Mouse (Mus musculus) MEL (cell line): ENCODE measurements at regions not wholly inside any gene's neighbourhood (a gene's known extent, or its start where the extent isn't known, plus 50 kb on each side); places are given as distances from the start of the nearest gene placed in this dataset.
A peak's percentile ranks its signal among the peaks of the same experiment; 100 is the strongest.

Source experiments
- DNase-seq: peaks from one replicate; pipeline ENCODE4 v3.0.0; 2011; ENCODE audit warnings: low read depth, low spot score
- H3K27ac ChIP-seq: 2 replicates; pipeline ENCODE4 v1.5.1; 2012; ENCODE audit warnings: low read depth, mild to moderate bottlenecking, control low read depth, low read length, moderate library complexity; ENCODE audit not compliant: control insufficient read depth
- H3K27me3 ChIP-seq, 2 experiments: fragments of 150-350 bp in 1 of 2; sonication (generic) in 1 of 2; 2 replicates each; pipeline ENCODE4 v1.6.1; 2012; ENCODE audit warnings: low read length in 2 of 2, mild to moderate bottlenecking in 2 of 2, improper control_type of control experiment in 1 of 2, moderate library complexity in 1 of 2; ENCODE audit not compliant: insufficient read depth in 2 of 2, control insufficient read depth in 1 of 2
- H3K36me3 ChIP-seq, 2 experiments: 2 replicates each; pipeline ENCODE4 v1.6.1; 2012 to 2014; ENCODE audit warnings: low read length in 2 of 2, improper control_type of control experiment in 1 of 2, inconsistent platforms in 1 of 2, mild to moderate bottlenecking in 1 of 2; ENCODE audit not compliant: insufficient read depth in 2 of 2, control insufficient read depth in 1 of 2
- H3K4me1 ChIP-seq, 2 experiments: fragments of 150-350 bp in 1 of 2; sonication (generic) in 1 of 2; 2 replicates each; pipeline ENCODE4 v1.6.1; 2012; ENCODE audit warnings: low read length in 2 of 2, improper control_type of control experiment in 1 of 2, mild to moderate bottlenecking in 1 of 2; ENCODE audit not compliant: insufficient read depth in 2 of 2, control insufficient read depth in 1 of 2
- H3K4me3 ChIP-seq, 2 experiments: fragments of 150-350 bp in 1 of 2; sonication (generic) in 1 of 2; 2 replicates each; pipeline ENCODE4 v1.5.1; 2012; ENCODE audit warnings: low read depth in 2 of 2, low read length in 2 of 2, mild to moderate bottlenecking in 2 of 2, moderate library complexity in 2 of 2, control low read depth in 1 of 2, improper control_type of control experiment in 1 of 2; ENCODE audit not compliant: control insufficient read depth in 1 of 2, insufficient read depth in 1 of 2
- H3K79me2 ChIP-seq: 2 replicates; pipeline ENCODE4 v1.6.1; 2012; ENCODE audit warnings: mild to moderate bottlenecking, low read length, moderate library complexity; ENCODE audit not compliant: control insufficient read depth, poor library complexity, insufficient read depth
- H3K9ac ChIP-seq: 2 replicates; pipeline ENCODE4 v1.6.1; 2012; ENCODE audit warnings: low read depth, mild to moderate bottlenecking, control low read depth, low read length, moderate library complexity; ENCODE audit not compliant: control insufficient read depth, poor library complexity, severe bottlenecking
- H3K9me3 ChIP-seq: fragments of 150-350 bp; sonication (generic); replicated peaks from 2 replicates; pipeline ENCODE4 v1.6.1; 2012; ENCODE audit warnings: mild to moderate bottlenecking, low read length, improper control_type of control experiment, moderate library complexity; ENCODE audit not compliant: insufficient read depth
- BHLHE40 ChIP-seq: IDR thresholded peaks from 2 replicates; pipeline ENCODE4 v1.6.1; 2012; ENCODE audit warnings: low read depth, mild to moderate bottlenecking, inconsistent platforms, low read length, improper control_type of control experiment, borderline replicate concordance
- CHD1 ChIP-seq: IDR thresholded peaks from 2 replicates; pipeline ENCODE4 v1.6.1; 2012; ENCODE audit warnings: low read depth, mild to moderate bottlenecking, inconsistent platforms, low read length, improper control_type of control experiment
- CHD2 ChIP-seq: IDR thresholded peaks from 2 replicates; pipeline ENCODE4 v1.6.1; 2011; ENCODE audit warnings: low read length, improper control_type of control experiment
- E2F4 ChIP-seq: IDR thresholded peaks from 2 replicates; pipeline ENCODE4 v1.6.1; 2011; ENCODE audit warnings: low read depth, low read length, improper control_type of control experiment, borderline replicate concordance
- ELF1 ChIP-seq: IDR thresholded peaks from 2 replicates; pipeline ENCODE4 v1.6.1; 2014; ENCODE audit warnings: low read depth, mild to moderate bottlenecking, inconsistent platforms, low read length, improper control_type of control experiment, moderate library complexity
- EP300 ChIP-seq, 2 experiments: IDR thresholded peaks; 2 replicates each; pipeline ENCODE4 v1.6.1; 2011; ENCODE audit warnings: improper control_type of control experiment in 2 of 2, low read length in 2 of 2, low read depth in 1 of 2, mild to moderate bottlenecking in 1 of 2
- ETS1 ChIP-seq: IDR thresholded peaks from 2 replicates; pipeline ENCODE4 v1.6.1; 2012; ENCODE audit warnings: low read depth, mild to moderate bottlenecking, inconsistent platforms, low read length, improper control_type of control experiment, moderate library complexity
- GABPA ChIP-seq: IDR thresholded peaks from 2 replicates; pipeline ENCODE4 v1.6.1; 2012; ENCODE audit warnings: low read depth, mild to moderate bottlenecking, inconsistent platforms, low read length, improper control_type of control experiment, moderate library complexity
- GATA1 ChIP-seq: IDR thresholded peaks from 2 replicates; pipeline ENCODE4 v1.6.1; 2011; ENCODE audit warnings: low read depth, low read length, improper control_type of control experiment
- HCFC1 ChIP-seq: IDR thresholded peaks from 2 replicates; pipeline ENCODE4 v1.6.1; 2012; ENCODE audit warnings: low read depth, mild to moderate bottlenecking, inconsistent platforms, low read length, improper control_type of control experiment, moderate library complexity
- JUND ChIP-seq: IDR thresholded peaks from 2 replicates; pipeline ENCODE4 v1.6.1; 2011; ENCODE audit warnings: low read depth, mild to moderate bottlenecking, improper control_type of control experiment, low read length
- KAT2A ChIP-seq: conservative IDR thresholded peaks from 2 replicates; pipeline ENCODE4 v1.6.1; 2012; ENCODE audit warnings: low read depth, low read length, improper control_type of control experiment, inconsistent platforms
- MAFK ChIP-seq: IDR thresholded peaks from 2 replicates; pipeline ENCODE4 v1.6.1; 2011; ENCODE audit warnings: low read depth, mild to moderate bottlenecking, low read length, improper control_type of control experiment, borderline replicate concordance
- MAX ChIP-seq: IDR thresholded peaks from 2 replicates; pipeline ENCODE4 v1.6.1; 2011; ENCODE audit warnings: low read length, improper control_type of control experiment
- MAZ ChIP-seq: IDR thresholded peaks from 2 replicates; pipeline ENCODE4 v1.6.1; 2012; ENCODE audit warnings: low read depth, mild to moderate bottlenecking, inconsistent platforms, low read length, improper control_type of control experiment
- MEF2A ChIP-seq: IDR thresholded peaks from 2 replicates; pipeline ENCODE4 v1.6.1; 2014; ENCODE audit warnings: low read depth, mild to moderate bottlenecking, inconsistent platforms, low read length, improper control_type of control experiment; ENCODE audit not compliant: poor library complexity, insufficient replicate concordance, severe bottlenecking; ENCODE audit errors: extremely low read depth
- MYB ChIP-seq: IDR thresholded peaks from 2 replicates; pipeline ENCODE4 v1.6.1; 2011; ENCODE audit warnings: mild to moderate bottlenecking, low read depth, low read length, improper control_type of control experiment
- MYC ChIP-seq: IDR thresholded peaks from 2 replicates; pipeline ENCODE4 v1.6.1; 2011; ENCODE audit warnings: low read depth, mild to moderate bottlenecking, low read length, improper control_type of control experiment, moderate library complexity
- NRF1 ChIP-seq: IDR thresholded peaks from 2 replicates; pipeline ENCODE4 v1.6.1; 2014; ENCODE audit warnings: low read depth, mild to moderate bottlenecking, inconsistent platforms, low read length, improper control_type of control experiment, moderate library complexity; ENCODE audit not compliant: poor library complexity, insufficient read depth, severe bottlenecking
- POLR2A ChIP-seq, 2 experiments: IDR thresholded peaks; 2 replicates each; pipeline ENCODE4 v1.6.1; 2011 to 2012; ENCODE audit warnings: low read length in 2 of 2, mild to moderate bottlenecking in 2 of 2, control low read depth in 1 of 2, improper control_type of control experiment in 1 of 2, low read depth in 1 of 2, moderate library complexity in 1 of 2; ENCODE audit not compliant: control insufficient read depth in 1 of 2, insufficient read depth in 1 of 2, poor library complexity in 1 of 2
- POLR2AphosphoS5 ChIP-seq: IDR thresholded peaks from 2 replicates; pipeline ENCODE4 v1.6.1; 2012; ENCODE audit warnings: low read depth, borderline replicate concordance, mild to moderate bottlenecking, inconsistent platforms, low read length, moderate library complexity, mixed read lengths
- RAD21 ChIP-seq: IDR thresholded peaks from 2 replicates; pipeline ENCODE4 v1.6.1; 2011; ENCODE audit warnings: mild to moderate bottlenecking, low read depth, low read length, improper control_type of control experiment
- RCOR1 ChIP-seq: IDR thresholded peaks from 2 replicates; pipeline ENCODE4 v1.6.1; 2012; ENCODE audit warnings: low read depth, mild to moderate bottlenecking, inconsistent platforms, low read length, improper control_type of control experiment
- SIN3A ChIP-seq: IDR thresholded peaks from 2 replicates; pipeline ENCODE4 v1.6.1; 2012; ENCODE audit warnings: low read length, improper control_type of control experiment, inconsistent platforms
- SMC3 ChIP-seq: IDR thresholded peaks from 2 replicates; pipeline ENCODE4 v1.6.1; 2011; ENCODE audit warnings: low read depth, low read length, improper control_type of control experiment
- TBP ChIP-seq: IDR thresholded peaks from 2 replicates; pipeline ENCODE4 v1.8.0; 2011; ENCODE audit warnings: low read depth, low read length, improper control_type of control experiment
- UBTF ChIP-seq: IDR thresholded peaks from 2 replicates; pipeline ENCODE4 v1.6.1; 2012; ENCODE audit warnings: low read depth, mild to moderate bottlenecking, inconsistent platforms, low read length, improper control_type of control experiment, moderate library complexity, borderline replicate concordance; ENCODE audit not compliant: insufficient read depth
- USF2 ChIP-seq, 2 experiments: IDR thresholded peaks; 2 replicates each; pipeline ENCODE4 v1.6.1; 2011 to 2012; ENCODE audit warnings: improper control_type of control experiment in 2 of 2, low read length in 2 of 2, borderline replicate concordance in 1 of 2, inconsistent platforms in 1 of 2, low read depth in 1 of 2, mild to moderate bottlenecking in 1 of 2; ENCODE audit not compliant: insufficient read depth in 1 of 2
- ZC3H11A ChIP-seq: IDR thresholded peaks from 2 replicates; pipeline ENCODE4 v1.6.1; 2012; ENCODE audit warnings: low read depth, mild to moderate bottlenecking, inconsistent platforms, low read length, improper control_type of control experiment
- ZKSCAN1 ChIP-seq: IDR thresholded peaks from 2 replicates; pipeline ENCODE4 v1.6.1; 2012; ENCODE audit warnings: low read depth, mild to moderate bottlenecking, inconsistent platforms, low read length, improper control_type of control experiment, moderate library complexity
- ZMIZ1 ChIP-seq: IDR thresholded peaks from 2 replicates; pipeline ENCODE4 v1.6.1; 2012; ENCODE audit warnings: low read depth, mild to moderate bottlenecking, inconsistent platforms, low read length, improper control_type of control experiment, moderate library complexity

- no peak overlapping the region for H3K9ac ChIP-seq
- no peaks in the 10 kb centered on the region for H3K27me3 ChIP-seq
- DNase-seq: peak; percentile 63
- H3K79me2 ChIP-seq: no peaks in the 10 kb centered on the region
- TF ChIP-seq ETS1 (0 out of 2 replicates have a peak, but pooled peaks have one; percentile 17), MAX (no peak), EP300 (IDR thresholded peaks at IDR 0.05; ENCODE audit: low read depth in 1 of 2, low read length in 2 of 2) (peak; percentile 14 to 71; a peak in 1 of 4 replicates), CHD2 (no peak), USF2 (IDR thresholded peaks at IDR 0.05; ENCODE audit: borderline replicate concordance in 1 of 2, insufficient read depth in 1 of 2, low read depth in 1 of 2, low read length in 2 of 2) (no peak), NRF1 (no peak), MAFK (no peak), SIN3A (peak; percentile 64), RCOR1 (no peak), HCFC1 (0 out of 2 replicates have a peak, but pooled peaks have one; percentile 29), MAZ (no peak), KAT2A (0 out of 2 replicates have a peak, but pooled peaks have one; percentile 23), TBP (no peak), UBTF (no peak), ZKSCAN1 (no peak), JUND (no peak), ZMIZ1 (no peak), SMC3 (no peak), POLR2A (IDR thresholded peaks at IDR 0.05; ENCODE audit: control insufficient read depth in 1 of 2, insufficient read depth in 1 of 2, low read depth in 1 of 2, low read length in 2 of 2, poor library complexity in 1 of 2) (no peak), CHD1 (no peak), GATA1 (peak; percentile 18; the same call in 1 of the 2 replicates), POLR2AphosphoS5 (no peak), E2F4 (no peak), MEF2A (no peak), MYB (no peak), RAD21 (no peak), GABPA (no peak), BHLHE40 (no peak), ZC3H11A (no peak), ELF1 (peak; percentile 27; the same call in 1 of the 2 replicates), MYC (0 out of 2 replicates have a peak, but pooled peaks have one; percentile 37)
- TF ChIP-seq, all 39 proteins: peak for 8
- Histone ChIP-seq H3K36me3 (peaks cover 0 to 3% of the 10 kb centered on the region in 2 experiments; a peak in 1 of 4 replicates), H3K27ac (no peak overlapping the region), H3K4me1 (peaks cover 0 to 6% of the 10 kb centered on the region in 2 experiments; a peak in 2 of 4 replicates), H3K9me3 (no peaks in the 10 kb centered on the region), H3K4me3 (no peak overlapping the region)
Observed at GRCm38 (mm10) chr1:146026660-146027059, 467.9 kb upstream of the Brinp3 start.
